Mouse (Mus musculus) megakaryocyte-erythroid progenitor cell, adult 5-6 weeks (primary cell): ENCODE results near the gene Ifitm7. TPM values are rescaled to one million over a fixed set of nuclear protein-coding genes. Genes with fewer than 3 reads are reported as not detected.
A peak's percentile ranks its signal among the peaks of the same experiment; 100 is the strongest.

Experiments
- ATAC-seq: replicated peaks from 2 replicates; pipeline ENCODE4 v1.8.0; 2016; ENCODE audit warnings: mild to moderate bottlenecking, inconsistent platforms; ENCODE audit not compliant: severe bottlenecking, poor library complexity, low FRiP score, low TSS enrichment
- total RNA-seq, 2 experiments: library from RNA; stranded (forward) in 1 of 2; stranded (reverse) in 1 of 2; fragments of 200-1000, 215-1000 nt in 1 of 2; fragments of >200 nt in 1 of 2; fragmentation: Nextera tagmentation in 1 of 2; gene quantifications; 2 replicates each; pipeline ENCODE4 v1.2.3; 2014 to 2017

Gene Ifitm7
- total RNA-seq (2014; fragmentation: Nextera tagmentation) (not detected in 2 replicates), total RNA-seq (2017) (not detected in 2 replicates)

GRCm38 (mm10) chr16:13986574-13987478, at the start of gene Ifitm7, which contains the start of gene 2900011O08Rik:
Gene Ifitm7, minus strand, starts transcription at chr16:13986888.
Gene 2900011O08Rik, plus strand, starts transcription at chr16:13986604.
- no peak for ATAC-seq

DNA sequence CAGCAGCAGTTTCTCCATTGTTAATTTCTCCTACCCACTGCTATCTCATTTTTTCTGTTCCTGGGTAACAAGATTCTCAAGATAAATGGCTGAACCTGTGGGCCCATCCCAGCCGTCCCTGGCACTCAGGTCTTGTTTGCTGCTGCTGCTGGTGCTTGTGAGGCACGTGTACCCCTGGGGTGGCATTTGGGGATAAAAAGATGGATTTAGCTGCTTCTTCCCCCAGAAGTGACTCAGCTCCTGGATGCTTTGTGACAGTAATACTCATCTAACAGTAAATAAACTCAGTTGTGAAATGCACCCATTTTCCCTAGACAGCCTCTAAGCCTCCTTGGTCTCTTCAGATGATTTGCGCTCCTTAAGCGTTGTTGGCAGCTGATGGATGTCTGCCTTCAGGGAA, 46.4 kb upstream of the Ifitm7 start:
- no peak for ATAC-seq

DNA sequence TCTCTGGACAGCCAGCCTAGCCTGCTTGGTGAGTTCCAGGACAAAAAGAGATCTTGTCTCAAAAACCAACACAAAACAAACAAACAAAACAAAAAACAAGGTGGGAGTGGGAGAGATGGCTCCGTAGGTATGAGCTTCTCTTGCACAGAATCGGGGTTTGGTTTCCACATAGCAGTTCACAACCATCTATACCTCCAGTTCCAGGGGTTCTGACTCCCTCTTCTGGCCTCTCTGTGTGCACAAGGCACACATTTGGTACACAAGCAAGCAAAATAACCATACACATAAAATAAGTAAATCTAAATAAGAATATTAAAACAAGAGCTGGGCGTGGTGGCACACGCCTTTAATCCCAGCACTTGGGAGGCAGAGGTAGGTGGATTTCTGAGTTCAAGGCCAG, 44.0 kb upstream of the Ifitm7 start:
- no peak for ATAC-seq

DNA sequence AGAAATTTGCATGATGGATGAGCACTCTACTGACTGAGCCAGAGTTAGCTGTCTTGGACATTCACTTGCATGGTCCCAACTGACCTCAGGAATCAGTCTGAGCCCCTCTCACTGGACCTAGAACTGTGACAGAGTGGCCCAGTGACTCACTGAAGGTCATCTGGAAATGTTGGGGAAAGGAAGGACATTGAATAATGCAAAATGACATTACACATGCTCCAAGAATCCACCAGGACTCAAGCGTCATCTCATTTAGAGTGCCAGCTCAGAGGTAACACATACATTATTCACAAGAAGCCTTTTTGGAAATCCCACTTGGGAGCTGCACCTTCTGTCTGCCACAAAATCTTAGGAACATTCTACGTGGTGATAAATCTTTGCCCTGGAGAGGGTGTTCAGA, 43.2 kb upstream of the Ifitm7 start:
- ATAC-seq: no peak

DNA sequence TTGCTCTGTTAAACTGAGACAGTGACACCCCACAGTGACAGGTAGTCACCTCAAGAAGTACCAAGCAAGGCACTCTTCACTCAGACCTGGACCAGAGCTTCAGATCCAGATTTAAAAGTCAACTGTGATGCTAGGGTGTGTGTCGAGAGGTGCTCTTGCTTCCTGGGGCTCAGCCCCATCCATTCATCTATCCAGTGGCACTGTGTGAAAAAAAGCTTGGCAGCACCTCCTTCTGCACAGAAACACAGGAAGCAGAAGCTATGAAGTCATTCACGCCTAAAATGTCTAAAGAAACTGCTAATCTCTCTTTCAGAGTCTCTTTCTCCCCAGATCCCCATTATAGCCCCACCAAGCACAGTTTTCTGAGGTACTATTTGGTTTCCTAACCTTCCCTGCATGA, 42.4 kb upstream of the Ifitm7 start:
- ATAC-seq: no peak

DNA sequence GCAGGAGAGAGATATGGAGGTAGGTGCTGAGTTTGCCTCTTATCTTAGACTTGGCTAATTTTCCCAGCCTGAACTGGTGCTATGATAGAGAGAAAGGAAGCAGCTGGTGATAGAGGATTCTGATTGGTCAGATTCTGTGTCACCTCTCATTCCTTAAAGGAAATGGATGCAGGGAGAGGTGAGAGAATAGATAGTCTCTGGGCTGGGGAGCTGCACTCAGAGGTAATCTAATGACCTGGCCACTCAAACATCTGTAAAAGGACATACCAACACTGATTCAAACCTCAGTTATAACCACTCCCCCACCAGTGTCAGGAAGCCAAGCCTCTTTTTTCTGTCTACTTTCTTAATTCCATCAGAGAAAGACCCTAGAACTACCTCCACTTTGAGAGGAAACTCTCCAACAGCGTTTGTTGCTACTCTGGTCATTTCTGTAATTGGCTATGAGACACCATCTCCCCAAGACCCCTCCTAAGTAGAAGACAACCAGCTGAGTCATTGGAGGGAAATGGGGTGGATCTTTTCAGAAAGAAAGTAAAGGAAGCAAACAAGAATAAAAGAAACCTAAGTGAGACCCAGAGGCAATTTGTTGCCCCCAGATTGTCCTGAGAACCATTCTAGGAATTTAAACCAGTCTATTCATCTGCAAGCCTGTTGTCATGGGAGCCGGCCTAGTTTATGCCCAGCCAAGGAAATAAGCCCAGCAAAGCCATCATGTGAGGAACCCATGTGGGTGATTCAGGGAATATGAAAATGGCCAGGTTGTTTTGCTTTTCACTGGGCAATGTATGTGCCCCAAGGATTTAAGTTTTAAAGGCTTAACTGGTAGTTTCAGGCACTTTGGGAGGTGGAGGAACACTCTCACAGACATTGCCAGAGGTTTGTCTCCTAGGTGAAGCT, 38.7 kb upstream of the Ifitm7 start:
- no peak for ATAC-seq

- no peak for ATAC-seq
Measured at GRCm38 (mm10) chr16:14021166-14021822, 34.6 kb upstream of the Ifitm7 start.

DNA sequence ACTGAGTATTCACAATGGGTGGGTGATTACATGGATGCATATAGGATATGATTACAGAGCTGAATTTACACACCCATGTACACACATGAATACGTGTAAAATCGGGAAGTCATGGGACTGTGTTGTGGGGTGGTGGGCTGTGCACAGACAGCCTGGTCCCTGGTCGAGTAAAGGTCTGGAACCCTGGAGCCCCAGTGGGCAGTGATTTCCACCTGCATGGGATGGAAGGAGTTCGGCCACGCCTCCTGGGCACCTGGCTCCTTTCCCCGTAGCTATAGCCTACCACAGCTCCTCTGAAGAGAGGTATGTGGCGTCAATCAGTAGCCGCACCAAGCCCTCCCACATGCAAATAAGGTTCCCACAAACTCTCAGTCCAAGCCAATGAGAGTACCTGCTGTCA, 30.6 kb upstream of the Ifitm7 start:
- ATAC-seq: no peak

GRCm38 (mm10) chr16:14009966-14010365, 23.3 kb upstream of the Ifitm7 start:
- ATAC-seq: no peak

DNA sequence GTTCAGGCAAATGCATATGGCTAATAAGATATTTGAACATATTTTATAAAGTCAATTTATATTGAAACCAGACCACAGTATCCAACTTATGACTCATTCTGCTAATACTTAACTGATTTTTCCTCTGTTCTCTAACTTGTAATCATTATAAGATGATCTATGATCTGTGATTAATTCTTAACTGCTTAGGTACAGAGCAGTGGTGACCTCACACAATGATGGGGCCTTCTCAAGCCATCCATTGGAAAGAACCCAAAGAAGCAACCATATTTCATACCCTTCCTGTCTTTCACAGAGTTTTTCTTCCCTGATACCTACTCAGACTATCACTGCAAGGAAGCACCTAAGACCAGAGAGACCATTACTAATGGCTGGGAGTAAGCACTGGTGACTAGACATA, 22.0 kb upstream of the Ifitm7 start:
- no peak for ATAC-seq

- no peak for ATAC-seq
Measured at GRCm38 (mm10) chr16:14008081-14008480, 21.4 kb upstream of the Ifitm7 start.

DNA sequence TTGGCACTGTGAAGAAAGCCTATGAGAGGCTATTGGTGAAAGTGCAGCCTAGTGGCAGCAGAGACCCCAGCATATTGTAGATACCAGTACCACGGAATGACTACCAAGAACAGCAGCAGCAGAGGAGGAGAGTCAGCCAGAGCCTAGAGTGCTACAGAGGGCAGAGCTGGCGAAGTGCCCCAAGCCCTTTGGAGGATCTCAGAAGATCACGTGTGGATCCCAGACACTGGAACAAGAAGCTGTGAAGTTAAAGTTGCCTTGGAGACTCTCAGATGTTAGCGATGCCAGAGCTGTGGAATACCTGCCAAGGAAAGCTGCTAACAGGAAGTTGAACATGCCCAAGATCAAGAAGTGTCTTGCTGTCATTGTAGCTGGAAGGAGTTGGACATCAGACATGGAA, 18.6 kb upstream of the Ifitm7 start:
- ATAC-seq: no peak

DNA sequence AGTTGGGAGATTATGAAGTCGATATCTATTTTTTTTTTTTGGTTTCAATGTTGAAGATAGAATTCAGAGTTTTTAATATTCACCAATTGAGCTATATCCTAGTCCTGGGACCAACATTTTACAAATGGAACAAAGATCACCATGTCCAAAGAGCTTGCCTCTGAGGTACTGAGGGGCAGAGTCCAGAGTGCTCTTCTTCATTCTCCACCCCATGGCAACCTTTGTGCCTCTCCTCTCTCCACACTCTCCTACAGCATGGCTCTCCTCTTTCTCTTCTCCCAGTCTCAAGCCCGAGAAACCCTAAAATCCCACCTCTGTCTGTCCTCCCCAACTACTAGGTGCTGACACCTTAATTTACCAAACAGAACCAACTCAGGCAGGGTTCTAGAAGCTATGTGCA, 18.0 kb upstream of the Ifitm7 start:
- ATAC-seq: no peak

DNA sequence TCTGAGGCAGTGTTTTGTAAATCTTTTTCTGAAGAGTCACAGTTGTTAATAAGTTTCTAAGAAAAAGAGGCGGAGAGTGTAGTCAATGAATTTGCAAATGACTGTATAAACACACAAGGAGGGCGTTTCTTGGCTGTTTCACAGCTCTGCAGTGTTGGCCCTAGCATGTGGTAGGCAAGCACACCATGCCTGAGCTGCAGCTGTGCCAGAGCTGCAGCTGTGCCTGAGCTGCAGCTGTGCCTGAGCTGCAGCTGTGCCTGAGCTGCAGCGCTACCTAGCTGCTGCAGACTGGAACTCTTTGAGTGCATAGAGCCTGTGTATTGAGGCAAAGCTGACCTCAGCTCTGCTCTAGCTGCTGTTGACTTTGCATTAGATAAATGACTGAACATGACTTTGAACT, 17.5 kb upstream of the Ifitm7 start:
- peak; percentile 65; the same call in 1 of the 2 replicates for ATAC-seq

- ATAC-seq: no peak
Measured at GRCm38 (mm10) chr16:14003386-14004130, 16.9 kb upstream of the Ifitm7 start.

GRCm38 (mm10) chr16:13994502-13994901, 7.8 kb upstream of the Ifitm7 start:
- no peak for ATAC-seq

- ATAC-seq: no peak
Measured at GRCm38 (mm10) chr16:13994076-13994475, 7.4 kb upstream of the Ifitm7 start.

GRCm38 (mm10) chr16:13992518-13993248, 6.0 kb upstream of the Ifitm7 start:
- ATAC-seq: no peak
